Mouse (Mus musculus) liver, embryonic 12.5 days (tissue): Measurements from ENCODE around the gene Lrriq4. TPM values are rescaled to one million over a fixed set of nuclear protein-coding genes. Genes with fewer than 3 reads are reported as not detected.

Experiments used
- polyA plus RNA-seq: library from polyadenylated mRNA; unstranded; fragments of >200 nt; fragmentation: Nextera tagmentation; extraction: Ambion mirVana; gene quantifications from 2 replicates; pipeline ENCODE4 v1.2.1, GENCODE M21; 2016

Lrriq4 gene
- polyA plus RNA-seq, 1 experiment from 2014 or later = not detected

Other genes with a start within 250 kb of the Lrriq4 start
- 1.8 and 2.3 TPM in 2 replicates for gene Mecom, start 96.5 kb upstream of the Lrriq4 start, polyA plus RNA-seq
- not detected in 2 replicates for gene Actrt3, start 44.6 kb upstream of the Lrriq4 start, polyA plus RNA-seq
- 15.8 and 17.2 TPM in 2 replicates for gene Mynn, start 42.4 kb upstream of the Lrriq4 start, polyA plus RNA-seq
- gene Lrrc34, start 3.4 kb downstream of the Lrriq4 start, polyA plus RNA-seq = 0.13 and 0.38 TPM in 2 replicates
- not detected in 2 replicates for gene Lrrc31, start 55.3 kb downstream of the Lrriq4 start, polyA plus RNA-seq
- 0.05 TPM in 1 of 2 replicates, not detected in the other for gene Samd7, start 101.8 kb downstream of the Lrriq4 start, polyA plus RNA-seq
- gene Sec62, start 148.4 kb downstream of the Lrriq4 start, polyA plus RNA-seq = 60.5 and 65.5 TPM in 2 replicates
- gene Gpr160, start 211.4 kb downstream of the Lrriq4 start, polyA plus RNA-seq = 1.5 and 2.7 TPM in 2 replicates